Mouse (Mus musculus): ENCODE data around the gene Tas2r130. TPM values are rescaled to one million over a fixed set of nuclear protein-coding genes. Genes with fewer than 3 reads are reported as not detected.

The Tas2r130 gene
- not detected for polyA plus RNA-seq (2014; fragmentation: Illumina TruSeq; extraction: RNeasy Lipid Tissue Mini Kit (QIAGEN cat#74804); ENCODE audit: low read depth, low replicate concordance)

GRCm38 (mm10) chr6:131630812-131631211 lies at the start of gene Tas2r130:
Gene Tas2r130 (minus strand): TSS chr6:131630912.

GRCm38 (mm10) chr6:131678786-131679185 lies 48.1 kb upstream of the Tas2r130 start, which contains the start of gene Tas2r106:
Gene Tas2r106 (minus strand): TSS chr6:131678886.

DNA sequence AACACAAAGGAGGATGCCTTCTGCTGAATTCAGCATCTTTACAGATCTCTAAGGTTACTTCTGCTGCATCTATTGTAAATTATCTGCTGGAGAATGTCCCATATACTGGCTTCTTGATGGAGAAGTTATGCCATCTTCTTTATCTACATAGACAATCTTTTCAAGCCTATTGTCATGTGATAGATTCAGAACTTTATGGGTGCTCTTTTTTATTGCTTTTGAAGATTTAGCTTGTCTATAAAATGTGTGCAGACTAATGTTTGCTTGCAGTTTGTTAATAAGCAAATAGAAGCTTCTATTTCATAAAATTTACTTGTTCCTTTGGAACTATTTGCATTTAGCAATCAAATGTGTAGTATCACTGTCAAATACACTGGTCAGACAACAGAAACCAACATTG lies 29.3 kb upstream of the Tas2r130 start, which contains the start of gene Tas2r107:
Gene Tas2r107 (minus strand): TSS at position 101 of the 400 bp plus-strand sequence.

Other genes with a start within 250 kb of the Tas2r130 start
- 155 TPM for gene Ybx3, start 242.4 kb downstream of the Tas2r130 start, polyA plus RNA-seq (2014; fragmentation: Illumina TruSeq; extraction: RNeasy Lipid Tissue Mini Kit (QIAGEN cat#74804); ENCODE audit: low read depth, low replicate concordance)
- not detected for gene 5430401F13Rik, start 144.5 kb downstream of the Tas2r130 start, polyA plus RNA-seq (2014; fragmentation: Illumina TruSeq; extraction: RNeasy Lipid Tissue Mini Kit (QIAGEN cat#74804); ENCODE audit: low read depth, low replicate concordance)
- not detected for gene Gm6619, start 144.5 kb downstream of the Tas2r130 start, polyA plus RNA-seq (2014; fragmentation: Illumina TruSeq; extraction: RNeasy Lipid Tissue Mini Kit (QIAGEN cat#74804); ENCODE audit: low read depth, low replicate concordance)
- not detected for gene Tas2r107, start 29.2 kb upstream of the Tas2r130 start, polyA plus RNA-seq (2014; fragmentation: Illumina TruSeq; extraction: RNeasy Lipid Tissue Mini Kit (QIAGEN cat#74804); ENCODE audit: low read depth, low replicate concordance)
- gene Tas2r106, start 48.0 kb upstream of the Tas2r130 start, polyA plus RNA-seq (2014; fragmentation: Illumina TruSeq; extraction: RNeasy Lipid Tissue Mini Kit (QIAGEN cat#74804); ENCODE audit: low read depth, low replicate concordance) = not detected
- gene Tas2r104, start 54.8 kb upstream of the Tas2r130 start, polyA plus RNA-seq (2014; fragmentation: Illumina TruSeq; extraction: RNeasy Lipid Tissue Mini Kit (QIAGEN cat#74804); ENCODE audit: low read depth, low replicate concordance) = not detected
- gene Tas2r105, start 56.6 kb upstream of the Tas2r130 start, polyA plus RNA-seq (2014; fragmentation: Illumina TruSeq; extraction: RNeasy Lipid Tissue Mini Kit (QIAGEN cat#74804); ENCODE audit: low read depth, low replicate concordance) = not detected
- not detected for gene Tas2r114, start 59.2 kb upstream of the Tas2r130 start, polyA plus RNA-seq (2014; fragmentation: Illumina TruSeq; extraction: RNeasy Lipid Tissue Mini Kit (QIAGEN cat#74804); ENCODE audit: low read depth, low replicate concordance)